Mouse (Mus musculus) gonadal fat pad, adult 2 months (tissue): ENCODE data around the gene Arsb. TPM values are rescaled to one million over a fixed set of nuclear protein-coding genes. Genes with fewer than 3 reads are reported as not detected.
"Not testable (repeated sequence)": the region's sequence is repeated elsewhere in the genome, so short reads cannot be mapped to it uniquely, and the experiment has no call there.

Experiments used
- DNase-seq: peaks from one replicate; pipeline ENCODE4 v3.0.0-alpha.2; 2012; ENCODE audit warnings: low read depth
- polyA plus RNA-seq: library from polyadenylated mRNA; depleted of rRNA; stranded (reverse); fragments of >200 nt; gene quantifications from 2 replicates; pipeline ENCODE4 v1.2.3, GENCODE M21; 2012; rRNA removed

The Arsb gene
- polyA plus RNA-seq, 1 experiment = 29.3 TPM

DNA sequence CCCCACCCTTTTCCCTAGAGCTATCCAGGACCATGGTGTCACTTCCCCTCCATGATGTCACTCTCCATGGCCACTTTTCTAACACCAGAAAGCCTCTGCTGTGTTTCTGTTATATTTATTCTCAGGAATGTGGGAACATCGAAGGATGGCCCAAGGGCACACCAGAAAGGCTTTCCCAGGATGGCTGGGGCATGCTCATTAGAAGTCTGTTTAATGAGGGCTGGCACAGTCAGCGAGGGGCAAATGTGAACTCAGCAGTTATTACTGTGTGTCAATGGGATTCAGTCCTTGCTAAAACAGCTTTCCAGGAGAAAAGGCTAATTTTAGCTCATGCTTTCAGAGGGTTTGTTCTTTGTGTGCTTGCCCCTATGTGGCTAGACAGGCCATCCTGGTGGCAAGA is 213.1 kb downstream of the Arsb start:
- DNase-seq = no peak

DNA sequence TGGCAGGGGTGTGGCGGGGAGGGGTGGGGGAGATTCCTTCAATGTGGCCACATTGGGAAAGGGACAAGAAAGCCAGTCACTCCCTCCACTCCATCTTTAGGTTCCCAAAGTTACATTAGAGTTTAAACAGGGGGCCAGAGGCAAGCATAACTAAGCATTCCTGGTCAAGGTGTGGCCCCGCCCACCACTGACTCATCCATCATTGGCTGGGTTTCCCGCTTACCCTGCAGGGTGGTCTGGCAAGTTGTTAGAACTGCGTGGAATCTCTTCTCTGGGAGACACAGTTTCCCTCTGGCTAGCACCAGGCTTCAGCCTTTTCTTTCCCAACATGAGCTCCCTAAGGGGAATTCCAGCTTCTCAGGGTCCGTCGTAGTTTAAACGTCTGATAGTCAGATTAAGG is 213.8 kb downstream of the Arsb start:
- DNase-seq = no peak

DNA sequence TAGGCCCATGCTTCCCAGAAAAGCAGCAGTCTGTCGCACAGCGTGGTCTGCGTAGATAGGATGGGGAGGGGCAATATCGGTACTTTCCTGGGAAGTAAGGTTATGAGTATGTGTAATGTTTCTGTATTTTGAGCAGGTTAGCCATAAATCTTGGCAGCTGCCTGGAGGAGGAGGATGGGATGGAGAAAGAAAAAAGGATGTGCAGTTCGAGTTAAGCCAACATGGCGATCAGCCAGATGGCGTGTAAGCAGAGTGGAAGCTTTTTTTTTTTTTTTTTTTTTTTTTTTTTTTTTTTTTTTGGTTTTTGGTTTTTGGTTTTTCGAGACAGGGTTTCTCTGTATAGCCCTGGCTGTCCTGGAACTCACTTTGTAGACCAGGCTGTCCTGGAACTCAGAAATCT is 214.3 kb downstream of the Arsb start:
- DNase-seq = not testable (repeated sequence)

DNA sequence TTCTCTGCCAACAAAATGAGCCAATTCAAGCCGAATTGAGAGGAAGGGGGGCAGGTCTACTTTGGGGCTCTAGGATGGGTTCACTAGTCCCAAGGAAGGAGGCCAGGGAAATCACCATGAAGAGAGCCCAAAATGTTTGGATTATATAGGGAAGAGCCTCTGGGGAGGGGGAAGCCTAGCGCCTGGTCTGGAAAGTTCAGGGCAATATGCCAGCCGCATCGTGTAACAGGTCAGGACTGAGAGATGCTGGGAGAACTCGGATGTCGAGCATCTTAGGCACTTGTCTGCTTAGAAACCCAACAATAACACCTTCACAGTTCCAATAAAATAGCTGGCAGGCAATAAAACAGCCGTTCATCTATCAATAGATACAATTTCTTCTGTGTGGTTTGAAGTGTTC is 216.2 kb downstream of the Arsb start:
- no peak for DNase-seq

DNA sequence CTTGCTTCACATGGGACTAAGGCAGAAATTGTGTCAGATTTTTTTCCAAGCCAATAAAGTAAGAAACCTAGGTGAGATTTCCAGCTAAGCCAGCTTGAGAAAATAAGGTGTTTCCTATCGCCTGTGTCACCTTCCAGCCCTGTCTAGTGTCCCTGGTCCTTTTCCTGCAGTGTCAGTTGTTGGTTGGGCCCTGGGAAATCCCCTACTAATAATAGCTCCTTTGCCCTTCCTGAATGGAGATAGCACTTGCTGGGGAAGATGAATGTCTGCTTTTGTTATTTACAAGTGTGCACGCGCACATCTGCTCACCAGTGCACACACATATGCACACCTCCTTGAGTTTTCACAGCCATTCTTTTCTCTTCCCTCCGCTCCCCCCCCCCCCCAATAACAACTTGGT is 217.8 kb downstream of the Arsb start:
- DNase-seq = no peak

DNA sequence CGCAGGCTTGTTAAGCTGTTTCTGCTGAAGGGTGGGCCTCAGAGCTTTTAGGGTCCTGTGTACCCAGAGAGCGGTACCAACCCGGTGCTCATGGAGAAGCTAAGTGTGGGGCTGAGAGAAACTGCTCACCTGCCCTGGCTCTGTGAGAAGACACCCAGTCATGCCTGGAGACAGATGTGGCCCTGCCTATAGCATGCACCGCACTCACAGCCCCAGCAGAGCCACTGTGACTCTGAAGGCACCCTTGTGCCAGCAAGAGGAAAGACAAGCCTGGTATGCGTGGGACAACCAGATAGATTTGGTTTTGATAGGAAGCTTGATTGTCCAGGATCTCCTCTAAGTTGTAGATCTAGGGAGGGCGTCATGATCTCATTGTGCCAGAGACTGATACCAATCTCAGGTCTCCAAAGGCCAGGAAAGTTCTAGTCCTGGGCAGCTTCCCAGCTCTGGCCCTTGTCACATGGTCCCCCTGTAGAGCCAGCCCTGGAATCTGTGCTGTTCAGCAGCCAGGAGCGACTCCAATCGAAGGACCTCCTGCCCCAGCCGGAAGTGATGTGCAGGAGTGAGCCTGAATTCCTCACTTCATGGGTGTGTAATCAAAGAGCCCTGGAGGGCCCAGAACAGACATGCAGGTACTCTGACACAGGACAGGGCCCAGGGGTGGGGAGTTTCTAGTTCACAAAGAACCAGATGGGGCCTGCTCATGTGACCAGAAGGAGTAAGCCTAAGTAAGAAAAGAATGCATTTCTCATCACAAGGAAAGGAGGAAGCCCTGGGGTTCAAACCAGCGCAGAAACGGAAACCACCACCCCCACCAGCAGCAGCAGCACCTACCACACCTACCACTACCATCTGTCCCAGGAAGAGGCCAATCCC is 218.5 kb downstream of the Arsb start:
- DNase-seq = no peak

DNA sequence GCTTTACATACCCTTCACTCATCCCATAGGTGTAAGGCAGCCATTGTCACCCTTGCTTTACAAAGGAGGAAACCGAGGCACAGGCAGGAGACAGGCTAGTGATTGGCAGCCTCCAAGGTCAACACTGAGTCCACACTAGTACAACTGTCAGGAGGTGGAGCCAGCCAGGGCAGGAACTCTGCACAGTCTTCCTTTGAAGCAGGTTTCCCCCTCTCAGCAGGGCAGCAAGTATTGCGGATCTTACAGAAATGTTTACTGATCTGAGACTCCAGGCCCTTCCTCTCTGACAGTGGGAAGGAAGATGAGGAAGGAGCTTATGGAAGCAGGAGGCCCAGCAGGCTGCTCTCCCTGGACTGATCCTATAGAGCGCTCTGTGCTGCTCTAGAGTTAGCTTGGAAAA is 219.4 kb downstream of the Arsb start:
- no peak for DNase-seq

DNA sequence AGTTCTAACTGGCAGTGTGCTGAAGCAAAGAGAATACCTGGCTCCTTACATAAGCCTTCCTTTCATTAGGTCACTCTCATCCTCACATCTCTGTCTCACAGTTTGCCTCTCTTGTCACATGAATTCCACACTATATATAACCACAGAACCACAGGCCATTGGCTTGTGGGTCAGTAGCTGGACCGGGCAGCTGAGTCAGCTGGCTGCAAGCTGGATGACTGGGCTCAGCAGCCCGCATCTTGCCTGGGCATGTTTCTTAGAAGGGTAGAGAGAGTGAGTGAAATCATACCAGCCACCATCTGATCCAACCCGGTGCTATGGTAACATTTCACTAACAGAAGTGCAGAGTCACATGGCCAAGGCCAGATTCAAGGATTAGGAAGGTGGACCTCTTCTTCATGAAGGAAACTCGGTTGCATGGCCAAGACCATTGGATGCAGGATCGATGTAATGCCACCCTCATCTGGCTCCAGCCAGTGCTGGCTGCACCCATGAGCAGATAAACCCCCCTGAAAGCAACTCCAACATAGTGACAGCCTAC is 221.0 kb downstream of the Arsb start:
- no peak for DNase-seq

Other genes starting within 250 kb of the Arsb start
- gene Bhmt, start 133.7 kb upstream of the Arsb start, polyA plus RNA-seq = 0.08 and 0.34 TPM in 2 replicates
- 0.07 and 0.08 TPM in 2 replicates for gene Bhmt2, start 97.3 kb upstream of the Arsb start, polyA plus RNA-seq
- 0.16 TPM in 1 of 2 replicates, not detected in the other for gene Dmgdh, start 97.2 kb upstream of the Arsb start, polyA plus RNA-seq